ENCODE assay signal across 8 mouse cellular contexts in genomic region chr17:35869346-35870067, GRCm38 (mm10). TPM values are rescaled to one million over a fixed set of nuclear protein-coding genes. Genes with fewer than 3 reads are reported as not detected.
DNase-seq lines count a peak whose midpoint lies in the region; ATAC-seq and TF ChIP-seq lines count a peak whose summit lies in the region.

No protein-coding gene starts in this region.

- H3K27me3 ChIP-seq in embryonic facial prominence, embryonic 13.5 days, result no peaks in the 10 kb centered on the region
- H3K27me3 ChIP-seq in liver, adult 2 months (ENCODE audit: control insufficient read depth, insufficient read depth, low read length), result peaks cover 6% of the 10 kb centered on the region; the same call in 1 of the 2 replicates

- H3K4me3 ChIP-seq in embryonic facial prominence, embryonic 13.5 days, result peak overlapping the region; percentile 73
- peak overlapping the region; percentile 77 for H3K4me3 ChIP-seq in liver, adult 2 months (ENCODE audit: insufficient read depth, low read depth, low read length)

- peaks cover 38% of the 10 kb centered on the region for H3K36me3 ChIP-seq in embryonic facial prominence, embryonic 13.5 days
- no peaks in the 10 kb centered on the region for H3K36me3 ChIP-seq in liver, adult 2 months (ENCODE audit: control insufficient read depth, insufficient read depth, low read length)

- peak overlapping the region; percentile 89 for H3K9ac ChIP-seq in embryonic facial prominence, embryonic 13.5 days
- H3K9ac ChIP-seq in liver, adult 2 months (ENCODE audit: low read depth, low read length), result peak overlapping the region; percentile 53

- H3K4me1 ChIP-seq in embryonic facial prominence, embryonic 13.5 days, result peaks cover 69% of the 10 kb centered on the region
- peaks cover 6% of the 10 kb centered on the region for H3K4me1 ChIP-seq in liver, adult 2 months (ENCODE audit: control insufficient read depth, insufficient read depth, low read length)

- TF ChIP-seq CTCF in liver, adult 2 months (IDR thresholded peaks at IDR 0.05; ENCODE audit: low read depth, low read length), result no peak

- 2% methylated on average over 7 of the region's 7 CpGs for WGBS in embryonic facial prominence, embryonic 13.5 days
- WGBS in liver, adult 2 months, result under 1% methylated on average over 7 of the region's 7 CpGs

- H3K9me3 ChIP-seq in embryonic facial prominence, embryonic 13.5 days, result 0 out of 2 replicates have a peak, but pooled peaks cover 3% of the 10 kb centered on the region

- peak; percentile 32 for DNase-seq in urinary bladder, postnatal 25 days (ENCODE audit: low spot score)
- DNase-seq in urinary bladder, postnatal 10 days (ENCODE audit: low spot score), result no peak
- peak; percentile 55 to 67 for DNase-seq in heart, postnatal 36 days
- DNase-seq in liver, adult 2 months (ENCODE audit: extremely low read depth, low read depth, low spot score), result peak; percentile 62
- peak; percentile 49 for DNase-seq in naive thymus-derived CD4-positive, alpha-beta T cell, adult 2 months (ENCODE audit: low read depth)
- DNase-seq in frontal cortex, adult 2 months (ENCODE audit: extremely low spot score in 1 of 2, low spot score in 1 of 2), result no peak
- no peak for DNase-seq in layer of hippocampus, adult 18-20 months (ENCODE audit: low spot score in 2 of 2)

- peak overlapping the region; percentile 98 for H3K27ac ChIP-seq in embryonic facial prominence, embryonic 13.5 days
- H3K27ac ChIP-seq in liver, adult 2 months (replicated peaks; ENCODE audit: insufficient read depth, low read depth, low read length), result peak overlapping the region; percentile 84

- peak overlapping the region; percentile 99 for H3K4me2 ChIP-seq in embryonic facial prominence, embryonic 13.5 days

- intact Hi-C loops in heart, postnatal 36 days (cut with DNase I), result no loop called here

- ATAC-seq in embryonic facial prominence, embryonic 13.5 days (ENCODE audit: insufficient number of reproducible peaks, insufficient read depth, low FRiP score, low TSS enrichment, low read depth), result no peak

- H3K79me2 ChIP-seq in liver, adult 2 months (ENCODE audit: control insufficient read depth, insufficient read depth, low read length), result no peaks in the 10 kb centered on the region

- no peak for TF ChIP-seq POLR2A in liver, adult 2 months (IDR thresholded peaks at IDR 0.05; ENCODE audit: extremely low read depth, insufficient read depth, low read length)

RNA-seq across cellular contexts. Expression of gene Ppp1r18, which starts 4.1 kb away (rescaled TPM):
- 23.7 and 25.4 TPM in 2 replicates for polyA plus RNA-seq in embryonic facial prominence, embryonic 13.5 days (2015; fragmentation: Nextera tagmentation; extraction: Ambion mirVana)
- 10 to 100 TPM; 15.6 to 17.0 TPM for total RNA-seq in heart, postnatal 36 days (2021)
- 2.0 and 3.8 TPM in 2 replicates for total RNA-seq in liver, adult 2 months (2014; rRNA removed)
- 4.7 and 5.5 TPM in 2 replicates for polyA plus RNA-seq in liver, adult 2 months (2012; rRNA removed)
- 12.6 and 13.0 TPM in 2 replicates for polyA plus RNA-seq in frontal cortex, adult 2 months (2012; rRNA removed)
- 1 to 10 TPM; 7.1 to 7.6 TPM for total RNA-seq in layer of hippocampus, adult 18-20 months (2021)

RNA-seq across cellular contexts. Expression of gene Nrm, which starts 8.4 kb away (rescaled TPM):
- polyA plus RNA-seq in embryonic facial prominence, embryonic 13.5 days (2015; fragmentation: Nextera tagmentation; extraction: Ambion mirVana), result 49.0 and 53.5 TPM in 2 replicates
- total RNA-seq in heart, postnatal 36 days (2021), result 1 to 10 TPM; 2.3 to 2.4 TPM
- total RNA-seq in liver, adult 2 months (2014; rRNA removed), result 0.18 and 2.4 TPM in 2 replicates
- polyA plus RNA-seq in liver, adult 2 months (2012; rRNA removed), result 1.4 and 2.4 TPM in 2 replicates
- polyA plus RNA-seq in frontal cortex, adult 2 months (2012; rRNA removed), result 8.8 and 9.0 TPM in 2 replicates
- 1 to 10 TPM; 1.6 to 1.9 TPM for total RNA-seq in layer of hippocampus, adult 18-20 months (2021)

RNA-seq across cellular contexts. Expression of gene Dhx16, which starts 10.1 kb away (rescaled TPM):
- polyA plus RNA-seq in embryonic facial prominence, embryonic 13.5 days (2015; fragmentation: Nextera tagmentation; extraction: Ambion mirVana), result 40.9 and 53.5 TPM in 2 replicates
- 10 to 100 TPM; 19.2 to 22.2 TPM for total RNA-seq in heart, postnatal 36 days (2021)
- total RNA-seq in liver, adult 2 months (2014; rRNA removed), result 18.5 and 25.8 TPM in 2 replicates
- 41.4 and 52.2 TPM in 2 replicates for polyA plus RNA-seq in liver, adult 2 months (2012; rRNA removed)
- polyA plus RNA-seq in frontal cortex, adult 2 months (2012; rRNA removed), result 42.6 and 50.6 TPM in 2 replicates
- 10 to 100 TPM; 25.0 to 30.2 TPM for total RNA-seq in layer of hippocampus, adult 18-20 months (2021)

RNA-seq across cellular contexts. Expression of gene 2310061I04Rik, which starts 27.7 kb away (rescaled TPM):
- polyA plus RNA-seq in embryonic facial prominence, embryonic 13.5 days (2015; fragmentation: Nextera tagmentation; extraction: Ambion mirVana), result 24.7 and 30.1 TPM in 2 replicates
- total RNA-seq in heart, postnatal 36 days (2021), result 100 to 1,000 TPM; 109 to 112 TPM
- 4.9 and 7.0 TPM in 2 replicates for total RNA-seq in liver, adult 2 months (2014; rRNA removed)
- polyA plus RNA-seq in liver, adult 2 months (2012; rRNA removed), result 35.3 and 37.4 TPM in 2 replicates
- polyA plus RNA-seq in frontal cortex, adult 2 months (2012; rRNA removed), result 107 and 119 TPM in 2 replicates
- total RNA-seq in layer of hippocampus, adult 18-20 months (2021), result 10 to 100 TPM; 52.9 to 56.7 TPM

RNA-seq across cellular contexts. Expression of gene Mdc1, which starts 28.2 kb away (rescaled TPM):
- polyA plus RNA-seq in embryonic facial prominence, embryonic 13.5 days (2015; fragmentation: Nextera tagmentation; extraction: Ambion mirVana), result 15.7 and 21.0 TPM in 2 replicates
- total RNA-seq in heart, postnatal 36 days (2021), result 10 to 100 TPM; 12.2 to 14.2 TPM
- total RNA-seq in liver, adult 2 months (2014; rRNA removed), result 3.0 and 3.5 TPM in 2 replicates
- polyA plus RNA-seq in liver, adult 2 months (2012; rRNA removed), result 1.7 and 2.4 TPM in 2 replicates
- polyA plus RNA-seq in frontal cortex, adult 2 months (2012; rRNA removed), result 9.9 and 11.0 TPM in 2 replicates
- total RNA-seq in layer of hippocampus, adult 18-20 months (2021), result 10 to 100 TPM; 17.2 to 18.5 TPM

Comparison
In these comparisons a context has a peak if more than half of its experiments do, and no peak if none do; other contexts are left out.
1. DNase-seq: peak in urinary bladder, postnatal 25 days (single experiment), heart, postnatal 36 days (2 of 2), liver, adult 2 months (single experiment) and naive thymus-derived CD4-positive, alpha-beta T cell, adult 2 months (single experiment); none in urinary bladder, postnatal 10 days (single experiment), frontal cortex, adult 2 months (0 of 2) and layer of hippocampus, adult 18-20 months (0 of 2).